Mouse (Mus musculus) lung, embryonic 16.5 days (tissue): ENCODE data around the gene Fabp1. TPM values are rescaled to one million over a fixed set of nuclear protein-coding genes. Genes with fewer than 3 reads are reported as not detected.

ENCODE experiments used
- ATAC-seq: fragments of 200-750 bp; cut with Nextera tagmentation; 2 replicates; pipeline ENCODE4 v1.8.0; 2017; ENCODE audit warnings: low read depth, mild to moderate bottlenecking, moderate library complexity
- H3K27ac ChIP-seq: fragments of 300-500 bp; sonication (generic); 2 replicates; pipeline ENCODE4 v1.5.1; 2014; ENCODE audit warnings: mild to moderate bottlenecking, control low read depth, low read length
- H3K27me3 ChIP-seq: fragments of 300-500 bp; sonication (generic); 2 replicates; pipeline ENCODE4 v1.6.1; 2014; ENCODE audit warnings: low read depth, low read length, mixed read lengths; ENCODE audit not compliant: control insufficient read depth, insufficient read depth
- H3K36me3 ChIP-seq: fragments of 300-500 bp; sonication (generic); 2 replicates; pipeline ENCODE4 v1.6.1; 2014; ENCODE audit warnings: low read length; ENCODE audit not compliant: control insufficient read depth, insufficient read depth
- H3K4me1 ChIP-seq: fragments of 300-500 bp; sonication (generic); replicated peaks from 2 replicates; pipeline ENCODE4 v1.6.1; 2014; ENCODE audit warnings: low read length, mixed read lengths; ENCODE audit not compliant: control insufficient read depth, insufficient read depth
- H3K4me2 ChIP-seq: fragments of 300-500 bp; sonication (generic); 2 replicates; pipeline ENCODE4 v1.6.1; 2014; ENCODE audit warnings: low read depth, low read length, control low read depth
- H3K4me3 ChIP-seq: fragments of 300-500 bp; sonication (generic); 2 replicates; pipeline ENCODE4 v1.5.1; 2014; ENCODE audit warnings: mild to moderate bottlenecking, low read length, control low read depth
- H3K9ac ChIP-seq: fragments of 300-500 bp; sonication (generic); 2 replicates; pipeline ENCODE4 v1.6.1; 2014; ENCODE audit warnings: low read length, control low read depth
- H3K9me3 ChIP-seq: fragments of 300-500 bp; sonication (generic); 2 replicates; pipeline ENCODE4 v1.6.1; 2016; ENCODE audit warnings: low read length; ENCODE audit not compliant: control insufficient read depth
- WGBS: fragments of 180-500 bp; shearing (Covaris S2); extraction: QIAGEN DNeasy Blood & Tissue Kit; methylation state at CpG from one replicate; pipeline ENCODE4 v1.1.7; 2014; 5-methylcytosine and 5-hydroxymethylcytosine counted together
- polyA plus RNA-seq: library from polyadenylated mRNA; unstranded; fragments of >200 nt; fragmentation: Nextera tagmentation; extraction: Ambion mirVana; gene quantifications from 2 replicates; pipeline ENCODE4 v1.2.1, GENCODE M21; 2015

The Fabp1 gene
- polyA plus RNA-seq, 1 experiment from 2014 or later, result 0.70 TPM

DNA sequence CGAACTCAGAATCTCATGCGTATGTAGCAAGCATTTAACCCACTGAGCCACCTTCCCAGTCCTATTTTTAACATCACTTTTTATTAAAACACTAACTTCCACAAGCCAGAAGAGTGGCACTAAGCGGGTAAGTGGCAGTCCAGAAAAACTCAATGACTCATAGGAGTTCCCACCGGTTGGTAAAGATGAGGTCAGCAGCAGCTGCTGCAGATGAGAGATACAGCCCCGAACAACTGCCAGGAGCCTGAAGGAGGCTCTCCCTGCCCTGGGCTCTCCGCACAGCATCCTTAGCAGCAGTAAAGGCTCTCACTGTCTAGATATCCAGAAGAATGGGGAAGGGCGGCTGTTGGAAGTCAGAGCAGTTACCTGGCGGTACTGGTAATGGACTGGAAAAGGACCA is 51.3 kb downstream of the Fabp1 start:
- Histone ChIP-seq H3K4me2 (no peak overlapping the region), H3K4me3 (no peak overlapping the region), H3K27ac (no peak overlapping the region), H3K36me3 (no peaks in the 10 kb centered on the region), H3K9ac (no peak overlapping the region), H3K9me3 (no peaks in the 10 kb centered on the region), H3K4me1 (no peaks in the 10 kb centered on the region), H3K27me3 (no peaks in the 10 kb centered on the region)
- no peak for ATAC-seq
- 75% methylated on average over 8 of the region's 8 CpGs for WGBS

GRCm38 (mm10) chr6:71254456-71254855 is 54.8 kb downstream of the Fabp1 start:
- no peak overlapping the region for H3K27ac ChIP-seq
- H3K36me3 ChIP-seq, result no peaks in the 10 kb centered on the region
- no peak overlapping the region for H3K4me3 ChIP-seq
- WGBS, result 86% methylated on average over 6 of the region's 6 CpGs
- no peak overlapping the region for H3K9ac ChIP-seq
- H3K27me3 ChIP-seq, result no peaks in the 10 kb centered on the region
- no peaks in the 10 kb centered on the region for H3K9me3 ChIP-seq
- no peak for ATAC-seq
- no peak overlapping the region for H3K4me2 ChIP-seq
- no peaks in the 10 kb centered on the region for H3K4me1 ChIP-seq

Other genes with a start within 250 kb of the Fabp1 start
- gene Foxi3, start 243.3 kb upstream of the Fabp1 start, polyA plus RNA-seq, result not detected in 2 replicates
- 8.8 and 9.7 TPM in 2 replicates for gene Thnsl2, start 55.4 kb upstream of the Fabp1 start, polyA plus RNA-seq
- 52.2 and 55.5 TPM in 2 replicates for gene Krcc1, start 71.8 kb downstream of the Fabp1 start, polyA plus RNA-seq
- 3.3 and 4.2 TPM in 2 replicates for gene Smyd1, start 122.4 kb downstream of the Fabp1 start, polyA plus RNA-seq
- gene Cd8b1, start 123.0 kb downstream of the Fabp1 start, polyA plus RNA-seq, result 0.57 and 2.3 TPM in 2 replicates
- 0.20 and 1.3 TPM in 2 replicates for gene Cd8a, start 173.6 kb downstream of the Fabp1 start, polyA plus RNA-seq
- gene Rmnd5a, start 240.8 kb downstream of the Fabp1 start, polyA plus RNA-seq, result 9.7 and 11.3 TPM in 2 replicates